Mouse (Mus musculus): ENCODE results near the gene Gm10142. TPM values are rescaled to one million over a fixed set of nuclear protein-coding genes. Genes with fewer than 3 reads are reported as not detected.
A peak's percentile ranks its signal among the peaks of the same experiment; 100 is the strongest.
"Not testable (repeated sequence)": the region's sequence is repeated elsewhere in the genome, so short reads cannot be mapped to it uniquely, and the experiment has no call there.

The Gm10142 gene
- polyA plus RNA-seq, 1 experiment from 2014 or later, result not detected

- Histone ChIP-seq H3K9me3 (peaks cover 27% of the 10 kb centered on the region), H3K27me3 (replicated peaks; ENCODE audit: low read depth, poor library complexity, severe bottlenecking) (no peaks in the 10 kb centered on the region), H3K27ac (replicated peaks) (no peak within 1 kb of the TSS), H3K36me3 (replicated peaks) (no peaks in the 10 kb centered on the region), H3K4me3 (no peak within 1 kb of the TSS), H3K4me1 (no peaks in the 10 kb centered on the region)
- WGBS, result 95% methylated on average over 1 of the region's 1 CpGs
- DNase-seq (ENCODE audit: low spot score), result no peak
Observed at GRCm38 (mm10) chr10:77706326-77706725, 9.3 kb upstream of the Gm10142 start, which contains the start of gene Gm10272. Gm10272 (plus strand) TSS chr10:77706626.

GRCm38 (mm10) chr10:77709831-77710230 is 5.8 kb upstream of the Gm10142 start:
- H3K4me3 ChIP-seq, result no peak overlapping the region
- no peaks in the 10 kb centered on the region for H3K27me3 ChIP-seq (replicated peaks; ENCODE audit: low read depth, poor library complexity, severe bottlenecking)
- no peaks in the 10 kb centered on the region for H3K36me3 ChIP-seq (replicated peaks)
- H3K27ac ChIP-seq (replicated peaks), result no peak overlapping the region
- H3K4me1 ChIP-seq, result no peaks in the 10 kb centered on the region
- no peak for DNase-seq (ENCODE audit: low spot score)
- 83% methylated on average over 3 of the region's 3 CpGs for WGBS
- H3K9me3 ChIP-seq, result peaks cover 17% of the 10 kb centered on the region; the same call in 1 of the 2 replicates

- H3K9me3 ChIP-seq, result peaks cover 15% of the 10 kb centered on the region; the same call in 1 of the 2 replicates
- H3K27ac ChIP-seq (replicated peaks); DNase-seq (ENCODE audit: low spot score); H3K4me1 ChIP-seq; H3K36me3 ChIP-seq (replicated peaks); H3K27me3 ChIP-seq (replicated peaks; ENCODE audit: low read depth, poor library complexity, severe bottlenecking); H3K4me3 ChIP-seq: not testable (repeated sequence)
Observed at GRCm38 (mm10) chr10:77711157-77711556, 4.5 kb upstream of the Gm10142 start, which contains the start of gene Gm10024. Gm10024 (plus strand) TSS chr10:77711457.

GRCm38 (mm10) chr10:77713734-77714133 is 1.9 kb upstream of the Gm10142 start:
- DNase-seq (ENCODE audit: low spot score), result no peak
- H3K4me1 ChIP-seq, result no peaks in the 10 kb centered on the region
- 63% methylated on average over 4 of the region's 4 CpGs for WGBS
- H3K27me3 ChIP-seq (replicated peaks; ENCODE audit: low read depth, poor library complexity, severe bottlenecking), result no peaks in the 10 kb centered on the region
- H3K36me3 ChIP-seq (replicated peaks), result no peaks in the 10 kb centered on the region
- H3K9me3 ChIP-seq, result peaks cover 8% of the 10 kb centered on the region; the same call in 1 of the 2 replicates
- no peak overlapping the region for H3K4me3 ChIP-seq
- no peak overlapping the region for H3K27ac ChIP-seq (replicated peaks)

- WGBS, result 91% methylated on average over 1 of the region's 1 CpGs
- not testable (repeated sequence) for DNase-seq (ENCODE audit: low spot score); H3K27ac ChIP-seq (replicated peaks); H3K4me3 ChIP-seq; H3K4me1 ChIP-seq; H3K27me3 ChIP-seq (replicated peaks; ENCODE audit: low read depth, poor library complexity, severe bottlenecking); H3K36me3 ChIP-seq (replicated peaks); H3K9me3 ChIP-seq
Observed at GRCm38 (mm10) chr10:77720299-77720698, 4.7 kb downstream of the Gm10142 start, which contains the start of gene Krtap12-1. Krtap12-1 (plus strand) TSS chr10:77720599.

- no peak overlapping the region for H3K27ac ChIP-seq (replicated peaks)
- no peak for DNase-seq (ENCODE audit: low spot score)
- no peaks in the 10 kb centered on the region for H3K36me3 ChIP-seq (replicated peaks)
- H3K4me1 ChIP-seq, result no peaks in the 10 kb centered on the region
- WGBS, result 79% methylated on average over 8 of the region's 8 CpGs
- peaks cover 5% of the 10 kb centered on the region; the same call in 1 of the 2 replicates for H3K9me3 ChIP-seq
- no peak overlapping the region for H3K4me3 ChIP-seq
- no peaks in the 10 kb centered on the region for H3K27me3 ChIP-seq (replicated peaks; ENCODE audit: low read depth, poor library complexity, severe bottlenecking)
Observed at GRCm38 (mm10) chr10:77724855-77725254, 9.2 kb downstream of the Gm10142 start.

- H3K9me3 ChIP-seq, result no peaks in the 10 kb centered on the region
Observed at GRCm38 (mm10) chr10:77726186-77726585, 10.6 kb downstream of the Gm10142 start, which contains the start of gene Gm10100. Gm10100 (plus strand) TSS chr10:77726486.

GRCm38 (mm10) chr10:77728280-77728679 is 12.7 kb downstream of the Gm10142 start:
- H3K36me3 ChIP-seq (replicated peaks), result no peaks in the 10 kb centered on the region

More at GRCm38 (mm10) chr10:77726186-77726585, 10.6 kb downstream of the Gm10142 start, which contains the start of gene Gm10100:
- Histone ChIP-seq H3K4me1 (no peaks in the 10 kb centered on the region), H3K27me3 (replicated peaks; ENCODE audit: low read depth, poor library complexity, severe bottlenecking) (no peaks in the 10 kb centered on the region), H3K4me3 (no peak within 1 kb of the TSS), H3K36me3 (replicated peaks) (no peaks in the 10 kb centered on the region), H3K27ac (replicated peaks) (no peak within 1 kb of the TSS)
- WGBS, result 38% methylated on average over 3 of the region's 3 CpGs
- no peak for DNase-seq (ENCODE audit: low spot score)

GRCm38 (mm10) chr10:77729241-77729640 is 13.6 kb downstream of the Gm10142 start:
- H3K27me3 ChIP-seq (replicated peaks; ENCODE audit: low read depth, poor library complexity, severe bottlenecking), result no peaks in the 10 kb centered on the region
- no peak overlapping the region for H3K27ac ChIP-seq (replicated peaks)
- 56% methylated on average over 4 of the region's 4 CpGs for WGBS
- no peak overlapping the region for H3K4me3 ChIP-seq
- H3K9me3 ChIP-seq, result no peaks in the 10 kb centered on the region
- DNase-seq (ENCODE audit: low spot score), result peak; percentile 30
- no peaks in the 10 kb centered on the region for H3K36me3 ChIP-seq (replicated peaks)
- no peaks in the 10 kb centered on the region for H3K4me1 ChIP-seq

More at GRCm38 (mm10) chr10:77728280-77728679, 12.7 kb downstream of the Gm10142 start:
- no peaks in the 10 kb centered on the region for H3K9me3 ChIP-seq
- H3K27me3 ChIP-seq (replicated peaks; ENCODE audit: low read depth, poor library complexity, severe bottlenecking), result no peaks in the 10 kb centered on the region
- H3K4me1 ChIP-seq, result no peaks in the 10 kb centered on the region
- no peak for DNase-seq (ENCODE audit: low spot score)
- no peak overlapping the region for H3K27ac ChIP-seq (replicated peaks)
- WGBS, result 65% methylated on average over 4 of the region's 4 CpGs
- H3K4me3 ChIP-seq, result no peak overlapping the region

GRCm38 (mm10) chr10:77735928-77736327 is 20.3 kb downstream of the Gm10142 start:
- Histone ChIP-seq H3K36me3 (replicated peaks) (no peaks in the 10 kb centered on the region; the same call in 1 of the 2 replicates), H3K27me3 (replicated peaks; ENCODE audit: low read depth, poor library complexity, severe bottlenecking) (no peaks in the 10 kb centered on the region), H3K9me3 (peaks cover 10% of the 10 kb centered on the region; the same call in 1 of the 2 replicates), H3K4me1 (peaks cover 8% of the 10 kb centered on the region; the same call in 1 of the 2 replicates), H3K4me3 (no peak overlapping the region), H3K27ac (replicated peaks) (no peak overlapping the region)
- WGBS, result 82% methylated on average over 1 of the region's 1 CpGs
- no peak for DNase-seq (ENCODE audit: low spot score)

GRCm38 (mm10) chr10:77738929-77739328 is 23.3 kb downstream of the Gm10142 start:
- Histone ChIP-seq H3K27me3 (replicated peaks; ENCODE audit: low read depth, poor library complexity, severe bottlenecking) (no peaks in the 10 kb centered on the region), H3K4me3 (no peak overlapping the region), H3K27ac (replicated peaks) (no peak overlapping the region), H3K4me1 (peaks cover 24% of the 10 kb centered on the region), H3K9me3 (peaks cover 10% of the 10 kb centered on the region; the same call in 1 of the 2 replicates), H3K36me3 (replicated peaks) (no peaks in the 10 kb centered on the region; the same call in 1 of the 2 replicates)
- no peak for DNase-seq (ENCODE audit: low spot score)
- 90% methylated on average over 4 of the region's 4 CpGs for WGBS

GRCm38 (mm10) chr10:77741924-77742688 is 26.5 kb downstream of the Gm10142 start, which contains the start of gene Gm18596:
Gm18596 (minus strand) TSS chr10:77742638.
- H3K27ac ChIP-seq (replicated peaks), result not testable (repeated sequence)
- peaks cover 24% of the 10 kb centered on the region for H3K4me1 ChIP-seq

GRCm38 (mm10) chr10:77750686-77751085 is 35.1 kb downstream of the Gm10142 start:
- not testable (repeated sequence) for H3K27ac ChIP-seq (replicated peaks); H3K36me3 ChIP-seq (replicated peaks); H3K27me3 ChIP-seq (replicated peaks; ENCODE audit: low read depth, poor library complexity, severe bottlenecking); H3K4me3 ChIP-seq; H3K9me3 ChIP-seq; DNase-seq (ENCODE audit: low spot score)
- peaks cover 20% of the 10 kb centered on the region for H3K4me1 ChIP-seq
- WGBS, result 72% methylated on average over 1 of the region's 1 CpGs

More at GRCm38 (mm10) chr10:77741924-77742688, 26.5 kb downstream of the Gm10142 start, which contains the start of gene Gm18596:
- H3K9me3 ChIP-seq; H3K27me3 ChIP-seq (replicated peaks; ENCODE audit: low read depth, poor library complexity, severe bottlenecking); H3K4me3 ChIP-seq; DNase-seq (ENCODE audit: low spot score); H3K36me3 ChIP-seq (replicated peaks): not testable (repeated sequence)
- WGBS, result 48% methylated on average over 5 of the region's 5 CpGs
